Mouse (Mus musculus): Measurements from ENCODE around the gene Gan.

DNA sequence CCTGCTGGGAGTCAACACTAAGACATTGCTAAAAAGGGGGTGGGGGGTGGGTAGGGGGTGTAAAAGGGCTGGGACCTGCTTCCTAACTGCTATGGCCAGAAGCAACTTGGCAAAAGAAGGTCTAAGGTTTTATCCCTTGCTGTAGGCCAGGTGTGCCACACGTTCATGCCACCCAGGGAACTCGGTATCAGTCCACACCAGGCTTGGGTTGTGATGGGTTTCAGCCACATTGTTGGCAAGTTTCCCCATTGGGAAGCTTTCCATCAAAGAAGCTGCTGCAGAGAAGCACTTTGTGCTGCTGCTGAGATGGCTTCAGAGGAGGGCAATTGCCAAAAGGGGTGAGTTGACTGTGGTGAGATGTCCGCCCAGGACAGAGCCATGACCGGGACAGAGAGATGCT, 47.9 kb downstream of the Gan start:
- TF ChIP-seq CTCF (IDR thresholded peaks at IDR 0.05; ENCODE audit: low read depth, low read length): no peak
- no peak for TF ChIP-seq POLR2AphosphoS5 (IDR thresholded peaks at IDR 0.05; ENCODE audit: insufficient replicate concordance, low read depth, low read length)
- TF ChIP-seq GATA2 (IDR thresholded peaks at IDR 0.05; ENCODE audit: borderline replicate concordance, low read depth, low read length): no peak
- no peak for TF ChIP-seq GATA1 (IDR thresholded peaks at IDR 0.05; ENCODE audit: borderline replicate concordance, low read length)

Measured in G1E (cell line).